Mouse (Mus musculus) brain, embryonic 14.5 days (tissue): ENCODE data around the gene Ptch1.

Source experiments
- CTCF ChIP-seq: fragments of 200-500 bp; IDR thresholded peaks from 2 replicates; pipeline ENCODE4 v1.5.1; 2012; ENCODE audit warnings: inconsistent platforms, mild to moderate bottlenecking, moderate library complexity, borderline replicate concordance; ENCODE audit not compliant: insufficient read depth, insufficient read length; ENCODE audit errors: extremely low read depth
- POLR2A ChIP-seq: fragments of 200-500 bp; IDR thresholded peaks from 2 replicates; pipeline ENCODE4 v1.6.1; 2012; ENCODE audit warnings: mild to moderate bottlenecking, inconsistent platforms, borderline replicate concordance; ENCODE audit not compliant: poor library complexity, insufficient read depth, insufficient read length, severe bottlenecking; ENCODE audit errors: extremely low read depth

GRCm38 (mm10) chr13:63548571-63548970, 24.8 kb downstream of the Ptch1 start:
- no peak for TF ChIP-seq CTCF
- TF ChIP-seq POLR2A: no peak
